ENCODE assay signal across 9 mouse cellular contexts in genomic region chrX:51076744-51077143, GRCm38 (mm10). TPM values are rescaled to one million over a fixed set of nuclear protein-coding genes. Genes with fewer than 3 reads are reported as not detected.
DNase-seq lines count a peak whose midpoint lies in the region; ATAC-seq and TF ChIP-seq lines count a peak whose summit lies in the region.
"Had no signal": no experiment of that assay in that cellular context is flagged by ENCODE, and none has a peak within 500 bp of the region (broad histone marks: within the 10 kb centered on the region; RNA-seq: fewer than 3 reads in every experiment).

No protein-coding gene starts in this region.

- TF ChIP-seq CTCF in hindbrain, postnatal 0 days (IDR thresholded peaks at IDR 0.05; ENCODE audit: low read depth), result peak; percentile 45
- TF ChIP-seq CTCF in liver, postnatal 0 days (IDR thresholded peaks at IDR 0.05; ENCODE audit: low read depth), result peak; percentile 56

- H3K9ac ChIP-seq in hindbrain, postnatal 0 days (replicated peaks; ENCODE audit: low read length), result no peak overlapping the region
- no peak overlapping the region for H3K9ac ChIP-seq in hindbrain, embryonic 13.5 days
- H3K9ac ChIP-seq in liver, postnatal 0 days (replicated peaks), result no peak overlapping the region
- H3K9ac ChIP-seq: liver, embryonic 15.5 days had no signal

- peak; percentile 29 for DNase-seq in hindbrain, postnatal 0 days (ENCODE audit: low spot score)
- peak; percentile 28 for DNase-seq in urinary bladder, postnatal 14 days (ENCODE audit: low spot score)
- DNase-seq in urinary bladder, adult 2 months (ENCODE audit: low spot score), result no peak
- DNase-seq in c-Kit-positive CD71-positive TER-119-positive erythroid progenitor cells, embryonic 14.5 days (ENCODE audit: low spot score), result peak; percentile 16
- DNase-seq in liver, postnatal 0 days, result peak; percentile 22
- no peak for DNase-seq in gastrocnemius, postnatal 25 days
- no peak for DNase-seq in frontal cortex, postnatal 10 days (ENCODE audit: low spot score in 2 of 2)

- H3K36me3 ChIP-seq in hindbrain, postnatal 0 days (ENCODE audit: insufficient read depth, low read length), result no peaks in the 10 kb centered on the region
- H3K36me3 ChIP-seq in hindbrain, embryonic 13.5 days, result no peaks in the 10 kb centered on the region
- no peaks in the 10 kb centered on the region for H3K36me3 ChIP-seq in liver, postnatal 0 days (replicated peaks; ENCODE audit: insufficient read depth, low read length)
- H3K36me3 ChIP-seq: liver, embryonic 15.5 days had no signal

- no peak overlapping the region for H3K4me2 ChIP-seq in hindbrain, postnatal 0 days (ENCODE audit: low read depth, low read length)
- no peak overlapping the region for H3K4me2 ChIP-seq in hindbrain, embryonic 13.5 days
- H3K4me2 ChIP-seq in liver, postnatal 0 days (ENCODE audit: low read depth, low read length), result no peak overlapping the region
- H3K4me2 ChIP-seq: liver, embryonic 15.5 days had no signal

- no peaks in the 10 kb centered on the region for H3K9me3 ChIP-seq in hindbrain, postnatal 0 days (ENCODE audit: low read length)
- H3K9me3 ChIP-seq in hindbrain, embryonic 13.5 days, result no peaks in the 10 kb centered on the region
- no peaks in the 10 kb centered on the region for H3K9me3 ChIP-seq in liver, postnatal 0 days (ENCODE audit: low read length)
- H3K9me3 ChIP-seq: liver, embryonic 15.5 days had no signal

- no peak overlapping the region for H3K27ac ChIP-seq in hindbrain, postnatal 0 days
- no peak overlapping the region for H3K27ac ChIP-seq in hindbrain, embryonic 13.5 days
- H3K27ac ChIP-seq in liver, postnatal 0 days (ENCODE audit: low read depth), result no peak overlapping the region
- H3K27ac ChIP-seq: liver, embryonic 15.5 days had no signal

- WGBS in hindbrain, postnatal 0 days, result 40% methylated on average over 3 of the region's 3 CpGs
- WGBS in hindbrain, embryonic 13.5 days, result 34% methylated on average over 3 of the region's 3 CpGs
- 31% methylated on average over 3 of the region's 3 CpGs for WGBS in liver, postnatal 0 days (ENCODE audit: insufficient replicate concordance)

- no peaks in the 10 kb centered on the region for H3K27me3 ChIP-seq in hindbrain, postnatal 0 days (ENCODE audit: insufficient read depth, low read length)
- no peaks in the 10 kb centered on the region for H3K27me3 ChIP-seq in hindbrain, embryonic 13.5 days
- no peaks in the 10 kb centered on the region for H3K27me3 ChIP-seq in liver, postnatal 0 days (ENCODE audit: insufficient read depth, low read length)
- H3K27me3 ChIP-seq: liver, embryonic 15.5 days had no signal

- ATAC-seq in hindbrain, postnatal 0 days, result no peak
- no peak for ATAC-seq in hindbrain, embryonic 13.5 days (ENCODE audit: low FRiP score)
- ATAC-seq in liver, postnatal 0 days, result no peak

- no peak for TF ChIP-seq EP300 in liver, postnatal 0 days (IDR thresholded peaks at IDR 0.05; ENCODE audit: low read depth)

- no peaks in the 10 kb centered on the region for H3K4me1 ChIP-seq in hindbrain, postnatal 0 days (ENCODE audit: insufficient read depth, low read length)
- H3K4me1 ChIP-seq in hindbrain, embryonic 13.5 days (replicated peaks), result no peaks in the 10 kb centered on the region
- H3K4me1 ChIP-seq in liver, postnatal 0 days (ENCODE audit: insufficient read depth), result no peaks in the 10 kb centered on the region
- H3K4me1 ChIP-seq: liver, embryonic 15.5 days had no signal

- no peak overlapping the region for H3K4me3 ChIP-seq in hindbrain, postnatal 0 days (ENCODE audit: low read length)
- no peak overlapping the region for H3K4me3 ChIP-seq in hindbrain, embryonic 13.5 days
- no peak overlapping the region for H3K4me3 ChIP-seq in liver, postnatal 0 days (ENCODE audit: low read depth, low read length)
- H3K4me3 ChIP-seq: liver, embryonic 15.5 days had no signal

RNA-seq across cellular contexts. Expression of gene Rap2c, which starts 58.9 kb away (rescaled TPM):
- 15.8 and 15.9 TPM in 2 replicates for total RNA-seq in hindbrain, postnatal 0 days (2014; rRNA removed)
- 9.9 and 10.1 TPM in 2 replicates for polyA plus RNA-seq in hindbrain, postnatal 0 days (2015; fragmentation: Nextera tagmentation; extraction: Ambion mirVana)
- polyA plus RNA-seq in hindbrain, embryonic 13.5 days (2015; fragmentation: Nextera tagmentation; extraction: Ambion mirVana), result 16.7 and 17.9 TPM in 2 replicates
- polyA plus RNA-seq in urinary bladder, adult 2 months (2012; rRNA removed), result 13.6 and 13.9 TPM in 2 replicates
- polyA plus RNA-seq in liver, postnatal 0 days (2015; fragmentation: Nextera tagmentation; extraction: Ambion mirVana), result 8.5 and 9.5 TPM in 2 replicates
- 10 to 100 TPM; 21.0 to 22.0 TPM for total RNA-seq in gastrocnemius, postnatal 25 days (2021)

Comparison
In these comparisons a context has a peak if more than half of its experiments do, and no peak if none do; other contexts are left out.
1. DNase-seq: peak in hindbrain, postnatal 0 days (single experiment), urinary bladder, postnatal 14 days (single experiment), c-Kit-positive CD71-positive TER-119-positive erythroid progenitor cells, embryonic 14.5 days (single experiment) and liver, postnatal 0 days (single experiment); none in urinary bladder, adult 2 months (single experiment), gastrocnemius, postnatal 25 days (single experiment) and frontal cortex, postnatal 10 days (0 of 2).